ENCODE assay signal across 20 mouse cellular contexts in genomic region chr12:111777919-111778318, GRCm38 (mm10). TPM values are rescaled to one million over a fixed set of nuclear protein-coding genes. Genes with fewer than 3 reads are reported as not detected.
DNase-seq lines count a peak whose midpoint lies in the region; ATAC-seq and TF ChIP-seq lines count a peak whose summit lies in the region.
"Had no signal": no experiment of that assay in that cellular context is flagged by ENCODE, and none has a peak within 500 bp of the region (broad histone marks: within the 10 kb centered on the region; RNA-seq: fewer than 3 reads in every experiment).

No protein-coding gene starts in this region.

- DNase-seq in heart, adult 2 months = no peak
- DNase-seq in heart, adult 8-10 months (ENCODE audit: low spot score) = no peak
- DNase-seq in kidney, postnatal 0 days (ENCODE audit: low spot score) = no peak
- no peak for DNase-seq in kidney, postnatal 36 days
- no peak for DNase-seq in frontal cortex, postnatal 10 days (ENCODE audit: low spot score in 2 of 2)
- DNase-seq: adrenal gland, adult 2 months; adrenal gland, postnatal 25 days; cerebellum, adult 2 months; cerebellum, postnatal 10 days; gastrocnemius, postnatal 10 days; heart, postnatal 14 days had no signal

- TF ChIP-seq CTCF in heart, adult 2 months (IDR thresholded peaks at IDR 0.05) = no peak
- no peak for TF ChIP-seq CTCF in kidney, postnatal 0 days (IDR thresholded peaks at IDR 0.05; ENCODE audit: low read depth)
- no peak for TF ChIP-seq CTCF in intestine, postnatal 0 days (IDR thresholded peaks at IDR 0.05; ENCODE audit: low read depth)

- peak overlapping the region; percentile 67 for H3K27ac ChIP-seq in heart, adult 2 months
- 0 out of 2 replicates have a peak overlapping the region, but pooled peaks have one; percentile 48 for H3K27ac ChIP-seq in kidney, postnatal 0 days
- H3K27ac ChIP-seq in intestine, postnatal 0 days (ENCODE audit: low read depth, low read length) = peak overlapping the region; percentile 15; the same call in 1 of the 2 replicates
- H3K27ac ChIP-seq: embryonic facial prominence, embryonic 10.5 days; forebrain, embryonic 13.5 days; heart, embryonic 15.5 days; hindbrain, embryonic 13.5 days; hindbrain, postnatal 0 days had no signal

- ATAC-seq in kidney, postnatal 0 days (replicated peaks; ENCODE audit: low FRiP score, low read depth) = peak; percentile 9; the same call in 1 of the 2 replicates
- no peak for ATAC-seq in intestine, postnatal 0 days
- ATAC-seq: forebrain, embryonic 13.5 days; hindbrain, postnatal 0 days; Patski had no signal

- TF ChIP-seq POLR2A in heart, adult 2 months (IDR thresholded peaks at IDR 0.05; ENCODE audit: insufficient read depth, low read depth, low read length) = no peak

- H3K4me2 ChIP-seq in kidney, postnatal 0 days (ENCODE audit: low read length) = no peak overlapping the region
- no peak overlapping the region for H3K4me2 ChIP-seq in intestine, postnatal 0 days (replicated peaks; ENCODE audit: low read depth)
- H3K4me2 ChIP-seq: forebrain, embryonic 13.5 days; heart, embryonic 11.5 days; heart, embryonic 15.5 days; hindbrain, embryonic 13.5 days had no signal

- WGBS in heart, adult 2 months = 89% methylated on average over 13 of the region's 13 CpGs
- 73% methylated on average over 13 of the region's 13 CpGs for WGBS in kidney, postnatal 0 days
- WGBS in intestine, postnatal 0 days = 79% methylated on average over 13 of the region's 13 CpGs

- H3K27me3 ChIP-seq in heart, adult 2 months (ENCODE audit: control insufficient read depth, insufficient read depth, low read length) = no peaks in the 10 kb centered on the region
- H3K27me3 ChIP-seq in kidney, postnatal 0 days (ENCODE audit: insufficient read depth, low read length) = no peaks in the 10 kb centered on the region
- H3K27me3 ChIP-seq in intestine, postnatal 0 days (replicated peaks; ENCODE audit: control insufficient read depth, insufficient read depth, low read length) = no peaks in the 10 kb centered on the region
- H3K27me3 ChIP-seq: CH12.LX; forebrain, embryonic 13.5 days; heart, embryonic 15.5 days; hindbrain, embryonic 13.5 days; Patski had no signal

- H3K9ac ChIP-seq in heart, adult 2 months (ENCODE audit: low read depth, low read length) = no peak overlapping the region
- no peak overlapping the region for H3K9ac ChIP-seq in kidney, postnatal 0 days (ENCODE audit: low read depth, low read length)
- H3K9ac ChIP-seq in intestine, postnatal 0 days (ENCODE audit: low read depth, low read length) = no peak overlapping the region
- H3K9ac ChIP-seq: forebrain, embryonic 13.5 days; heart, embryonic 15.5 days; hindbrain, embryonic 13.5 days had no signal

- peaks cover 7% of the 10 kb centered on the region for H3K79me2 ChIP-seq in heart, adult 2 months (replicated peaks; ENCODE audit: control insufficient read depth, insufficient read depth, low read length)

- TF ChIP-seq EP300 in heart, adult 2 months (IDR thresholded peaks at IDR 0.05; ENCODE audit: insufficient read depth, low read depth, low read length) = no peak

- no peaks in the 10 kb centered on the region for H3K9me3 ChIP-seq in kidney, postnatal 0 days (replicated peaks; ENCODE audit: low read length)
- H3K9me3 ChIP-seq in intestine, postnatal 0 days (ENCODE audit: control insufficient read depth) = no peaks in the 10 kb centered on the region; the same call in 1 of the 2 replicates
- H3K9me3 ChIP-seq: forebrain, embryonic 13.5 days; heart, embryonic 15.5 days; hindbrain, embryonic 13.5 days had no signal

- intact Hi-C loops in heart, adult 2 months (cut with DNase I) = loop anchor here (5.0 kb wide), 1 partner anchor 36 kb away; no protein-coding TSS in a partner anchor

- peaks cover 6% of the 10 kb centered on the region for H3K4me1 ChIP-seq in heart, adult 2 months (ENCODE audit: control insufficient read depth, insufficient read depth, low read length)
- H3K4me1 ChIP-seq in kidney, postnatal 0 days (replicated peaks; ENCODE audit: insufficient read depth, low read length) = no peaks in the 10 kb centered on the region
- no peaks in the 10 kb centered on the region for H3K4me1 ChIP-seq in intestine, postnatal 0 days (replicated peaks; ENCODE audit: control insufficient read depth, insufficient read depth, low read length)
- H3K4me1 ChIP-seq: embryonic facial prominence, embryonic 10.5 days; forebrain, embryonic 13.5 days; heart, embryonic 15.5 days had no signal

- peaks cover 14% of the 10 kb centered on the region for H3K36me3 ChIP-seq in heart, adult 2 months (ENCODE audit: control insufficient read depth, insufficient read depth, low read length)
- peaks cover 83% of the 10 kb centered on the region for H3K36me3 ChIP-seq in kidney, postnatal 0 days (ENCODE audit: insufficient read depth, low read length)
- peaks cover 89% of the 10 kb centered on the region for H3K36me3 ChIP-seq in intestine, postnatal 0 days (ENCODE audit: control insufficient read depth, insufficient read depth)

- no peak overlapping the region for H3K4me3 ChIP-seq in heart, adult 2 months
- H3K4me3 ChIP-seq in kidney, postnatal 0 days (replicated peaks; ENCODE audit: low read depth, low read length) = no peak overlapping the region
- H3K4me3 ChIP-seq in intestine, postnatal 0 days (ENCODE audit: low read depth, low read length) = no peak overlapping the region
- H3K4me3 ChIP-seq: embryonic facial prominence, embryonic 10.5 days; forebrain, embryonic 13.5 days; heart, embryonic 15.5 days; hindbrain, embryonic 13.5 days had no signal

RNA-seq across cellular contexts. Expression of gene Klc1, which starts 19.3 kb away (rescaled TPM):
- total RNA-seq in heart, adult 2 months (2021) = 10 to 100 TPM; 83.8 to 83.9 TPM
- 80.8 and 105 TPM in 2 replicates for polyA plus RNA-seq in heart, adult 2 months (2012; rRNA removed)
- total RNA-seq in heart, adult 8-10 months (2022) = 10 to 100 TPM; 73.6 to 90.4 (median 83.5) TPM
- polyA plus RNA-seq in kidney, postnatal 0 days (2015; fragmentation: Nextera tagmentation; extraction: Ambion mirVana) = 52.6 and 61.3 TPM in 2 replicates
- 42.9 and 45.7 TPM in 2 replicates for polyA plus RNA-seq in intestine, postnatal 0 days (2015; fragmentation: Nextera tagmentation; extraction: Ambion mirVana)

RNA-seq across cellular contexts. Expression of gene Xrcc3, which starts 35.8 kb away (rescaled TPM):
- 1 to 10 TPM; 1.4 to 1.8 TPM for total RNA-seq in heart, adult 2 months (2021)
- polyA plus RNA-seq in heart, adult 2 months (2012; rRNA removed) = 2.1 and 2.8 TPM in 2 replicates
- 1 to 10 TPM in 1 of 4 experiments, under 1 TPM in 3; 0.54 to 1.1 (median 0.77) TPM for total RNA-seq in heart, adult 8-10 months (2022)
- 6.3 and 6.9 TPM in 2 replicates for polyA plus RNA-seq in kidney, postnatal 0 days (2015; fragmentation: Nextera tagmentation; extraction: Ambion mirVana)
- polyA plus RNA-seq in intestine, postnatal 0 days (2015; fragmentation: Nextera tagmentation; extraction: Ambion mirVana) = 3.4 and 6.1 TPM in 2 replicates

RNA-seq across cellular contexts. Expression of gene Zfyve21, which starts 36.1 kb away (rescaled TPM):
- 10 to 100 TPM; 65.1 to 74.8 TPM for total RNA-seq in heart, adult 2 months (2021)
- 71.9 and 89.6 TPM in 2 replicates for polyA plus RNA-seq in heart, adult 2 months (2012; rRNA removed)
- total RNA-seq in heart, adult 8-10 months (2022) = 10 to 100 TPM; 57.5 to 90.1 (median 67.6) TPM
- 117 and 118 TPM in 2 replicates for polyA plus RNA-seq in kidney, postnatal 0 days (2015; fragmentation: Nextera tagmentation; extraction: Ambion mirVana)
- 104 and 107 TPM in 2 replicates for polyA plus RNA-seq in intestine, postnatal 0 days (2015; fragmentation: Nextera tagmentation; extraction: Ambion mirVana)

Comparison
In these comparisons a context has a peak if more than half of its experiments do, and no peak if none do; other contexts are left out.
1. H3K27ac ChIP-seq: peak in every context shown above with its lines; median percentile 67 in heart, adult 2 months; 48 in kidney, postnatal 0 days; 15 in intestine, postnatal 0 days.